Mouse (Mus musculus): ENCODE data around the gene Brd2. TPM values are rescaled to one million over a fixed set of nuclear protein-coding genes. Genes with fewer than 3 reads are reported as not detected.
"Not testable (repeated sequence)": the region's sequence is repeated elsewhere in the genome, so short reads cannot be mapped to it uniquely, and the experiment has no call there.

The Brd2 gene
- 714 and 721 TPM in 2 replicates for total RNA-seq (2017)

- ATAC-seq (ENCODE audit: extremely low read depth, insufficient number of reproducible peaks, low FRiP score, poor library complexity, severe bottlenecking): peak; percentile 25
Measured at GRCm38 (mm10) chr17:34122188-34122984, at the start of gene Brd2. Gene Brd2, minus strand, starts transcription at chr17:34122634.

DNA sequence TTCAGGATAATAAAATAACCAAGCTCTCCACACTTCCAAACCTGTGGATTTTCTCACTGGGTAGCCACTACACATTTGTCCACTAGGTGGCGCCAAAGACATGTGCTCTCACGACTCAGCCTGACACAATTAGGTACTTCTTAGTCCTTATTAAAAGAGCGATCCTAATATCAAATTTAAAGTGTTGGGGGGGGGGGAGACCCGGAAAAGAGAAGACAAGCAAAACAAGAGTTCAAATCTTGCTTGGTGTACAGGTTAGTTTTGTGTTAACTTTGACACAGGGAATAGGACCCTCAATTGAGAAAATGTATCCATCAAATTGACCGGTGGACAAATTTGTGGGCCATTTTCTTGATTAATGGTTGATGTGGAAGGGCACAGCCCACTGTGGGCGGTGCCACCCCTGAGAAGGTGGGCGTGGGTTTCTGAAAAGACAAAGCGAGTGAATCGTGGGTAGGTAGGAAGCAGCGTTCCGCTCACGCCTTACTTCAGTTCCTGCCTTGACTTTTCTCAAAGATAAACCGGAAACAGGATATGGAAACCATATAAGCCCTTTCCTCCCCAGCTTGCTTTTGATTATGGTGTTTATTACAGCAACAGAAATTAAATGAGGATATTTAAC, 48.6 kb upstream of the Brd2 start:
- ATAC-seq (ENCODE audit: extremely low read depth, insufficient number of reproducible peaks, low FRiP score, poor library complexity, severe bottlenecking): peak; percentile 81

GRCm38 (mm10) chr17:34170487-34170876, 48.0 kb upstream of the Brd2 start:
- ATAC-seq (ENCODE audit: extremely low read depth, insufficient number of reproducible peaks, low FRiP score, poor library complexity, severe bottlenecking): no peak

DNA sequence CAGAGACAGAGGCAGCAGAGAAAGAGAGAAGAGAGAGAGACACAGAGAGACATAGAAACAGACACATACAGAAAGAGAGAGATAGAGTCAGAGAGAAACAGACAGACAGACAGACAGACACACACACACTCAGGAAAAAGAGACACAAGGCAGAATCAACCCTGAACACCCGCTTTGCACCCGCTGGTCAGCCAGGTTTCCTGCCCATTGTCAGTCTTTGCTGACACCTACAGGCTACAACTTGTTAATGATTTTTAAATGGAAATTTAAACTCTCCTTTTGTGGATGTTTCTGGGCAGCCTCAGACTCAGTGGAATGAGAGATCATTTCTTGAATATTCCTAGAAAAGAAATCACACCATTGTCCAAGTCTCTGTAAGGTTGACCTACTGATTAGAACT, 46.8 kb upstream of the Brd2 start:
- ATAC-seq (ENCODE audit: extremely low read depth, insufficient number of reproducible peaks, low FRiP score, poor library complexity, severe bottlenecking): peak; percentile 57

- no peak for ATAC-seq (ENCODE audit: extremely low read depth, insufficient number of reproducible peaks, low FRiP score, poor library complexity, severe bottlenecking)
Measured at GRCm38 (mm10) chr17:34165033-34165730, 42.7 kb upstream of the Brd2 start.

GRCm38 (mm10) chr17:34164202-34164895, 41.9 kb upstream of the Brd2 start:
- ATAC-seq (ENCODE audit: extremely low read depth, insufficient number of reproducible peaks, low FRiP score, poor library complexity, severe bottlenecking): no peak

GRCm38 (mm10) chr17:34155534-34155933, 33.1 kb upstream of the Brd2 start:
- ATAC-seq (ENCODE audit: extremely low read depth, insufficient number of reproducible peaks, low FRiP score, poor library complexity, severe bottlenecking): no peak

GRCm38 (mm10) chr17:34152923-34153322, 30.5 kb upstream of the Brd2 start, which contains the start of gene H2-DMb1:
Gene H2-DMb1, plus strand, starts transcription at chr17:34153072.
- ATAC-seq (ENCODE audit: extremely low read depth, insufficient number of reproducible peaks, low FRiP score, poor library complexity, severe bottlenecking): peak; percentile 67

DNA sequence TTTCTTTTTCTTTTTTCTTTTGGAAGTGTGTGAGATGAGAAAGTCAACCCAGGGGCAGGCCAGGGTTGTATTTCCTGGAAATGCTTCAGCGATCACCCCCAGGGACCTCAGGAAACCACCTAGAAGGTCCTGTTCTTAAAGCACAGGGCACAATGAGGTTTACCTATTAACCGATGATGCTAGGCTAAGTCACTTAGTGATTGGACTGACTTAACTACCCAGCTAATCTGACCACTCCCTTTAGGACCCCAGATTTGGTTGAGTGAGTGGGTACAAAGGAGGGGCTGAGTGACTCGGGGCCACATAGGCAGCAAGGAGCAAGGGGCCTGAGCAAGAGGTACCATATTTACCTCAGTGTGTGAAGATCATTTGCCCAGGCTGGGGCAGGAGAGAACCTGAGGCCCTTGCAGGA, 22.5 kb upstream of the Brd2 start:
- peak; percentile 69 for ATAC-seq (ENCODE audit: extremely low read depth, insufficient number of reproducible peaks, low FRiP score, poor library complexity, severe bottlenecking)

- ATAC-seq (ENCODE audit: extremely low read depth, insufficient number of reproducible peaks, low FRiP score, poor library complexity, severe bottlenecking): not testable (repeated sequence)
Measured at GRCm38 (mm10) chr17:34144221-34144620, 21.8 kb upstream of the Brd2 start.

GRCm38 (mm10) chr17:34143461-34143860, 21.0 kb upstream of the Brd2 start:
- ATAC-seq (ENCODE audit: extremely low read depth, insufficient number of reproducible peaks, low FRiP score, poor library complexity, severe bottlenecking): no peak

GRCm38 (mm10) chr17:34143033-34143432, 20.6 kb upstream of the Brd2 start, which contains the start of gene H2-DMb2:
Gene H2-DMb2, plus strand, starts transcription at chr17:34143307.
- ATAC-seq (ENCODE audit: extremely low read depth, insufficient number of reproducible peaks, low FRiP score, poor library complexity, severe bottlenecking): peak; percentile 64

DNA sequence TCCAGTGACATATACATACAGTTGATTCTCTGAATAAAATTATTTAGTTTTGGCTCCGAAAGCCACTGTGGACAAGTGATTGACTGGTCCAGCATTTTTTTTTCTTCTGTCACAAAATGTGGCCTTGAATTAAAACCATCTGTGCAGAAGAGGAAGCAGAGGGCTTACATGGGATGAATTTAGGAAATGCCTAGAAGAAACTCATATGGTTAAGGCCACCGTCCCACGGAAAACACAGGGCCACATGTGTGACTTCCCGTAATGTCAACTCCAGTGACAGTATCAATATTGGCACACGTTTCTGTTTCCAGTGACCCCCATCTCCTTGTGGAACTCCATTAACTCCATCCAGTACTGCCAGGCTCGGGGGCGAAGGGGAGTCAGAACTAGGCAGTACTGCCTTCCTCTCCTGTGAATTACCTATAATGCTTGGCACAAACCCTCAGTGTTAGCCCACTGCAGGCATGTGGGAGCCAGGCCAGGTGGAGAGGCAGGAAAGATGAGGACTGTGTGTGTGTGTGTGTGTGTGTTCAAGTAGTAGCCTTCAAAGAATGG, 20.1 kb upstream of the Brd2 start:
- ATAC-seq (ENCODE audit: extremely low read depth, insufficient number of reproducible peaks, low FRiP score, poor library complexity, severe bottlenecking): no peak

- no peak for ATAC-seq (ENCODE audit: extremely low read depth, insufficient number of reproducible peaks, low FRiP score, poor library complexity, severe bottlenecking)
Measured at GRCm38 (mm10) chr17:34141448-34141847, 19.0 kb upstream of the Brd2 start.

DNA sequence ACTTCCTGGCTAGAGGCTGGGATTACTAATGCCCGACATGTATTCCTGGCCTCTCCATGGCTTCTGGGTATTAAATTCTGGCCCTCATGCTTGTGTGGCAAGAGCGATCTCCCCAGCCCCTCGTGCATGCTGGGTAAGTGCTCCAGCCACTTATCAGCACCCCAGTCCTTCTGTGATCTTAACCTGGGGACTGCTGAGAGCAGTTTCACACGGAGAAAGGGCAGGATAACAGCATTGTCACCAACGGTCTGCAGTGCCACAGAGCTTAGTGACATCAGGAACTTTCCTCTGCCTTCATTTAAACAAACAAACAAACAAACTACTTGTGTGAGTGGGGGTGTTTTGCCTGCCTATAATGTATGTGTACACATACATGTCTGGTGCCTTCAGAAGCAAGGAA, 17.8 kb upstream of the Brd2 start:
- no peak for ATAC-seq (ENCODE audit: extremely low read depth, insufficient number of reproducible peaks, low FRiP score, poor library complexity, severe bottlenecking)

GRCm38 (mm10) chr17:34139416-34139815, 17.0 kb upstream of the Brd2 start:
- ATAC-seq (ENCODE audit: extremely low read depth, insufficient number of reproducible peaks, low FRiP score, poor library complexity, severe bottlenecking): no peak

- ATAC-seq (ENCODE audit: extremely low read depth, insufficient number of reproducible peaks, low FRiP score, poor library complexity, severe bottlenecking): no peak
Measured at GRCm38 (mm10) chr17:34138655-34139054, 16.2 kb upstream of the Brd2 start.

DNA sequence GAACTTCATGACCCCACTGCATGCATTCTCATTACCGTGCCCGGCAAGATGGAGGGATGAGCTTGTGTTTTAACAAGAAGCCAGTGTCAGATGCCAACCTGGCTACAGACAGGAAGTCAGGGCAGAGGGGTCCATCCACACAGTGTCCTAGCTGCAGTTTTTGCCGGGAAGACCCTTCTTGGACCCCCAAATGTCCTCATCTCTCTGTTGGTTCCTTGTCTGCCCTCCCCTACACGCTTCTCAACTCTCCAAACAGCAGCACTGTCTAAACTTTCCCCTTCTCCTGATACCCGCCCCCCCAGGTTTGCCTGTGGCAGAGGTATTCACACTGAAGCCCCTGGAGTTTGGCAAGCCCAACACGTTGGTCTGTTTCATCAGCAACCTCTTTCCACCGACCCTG, 15.2 kb upstream of the Brd2 start:
- ATAC-seq (ENCODE audit: extremely low read depth, insufficient number of reproducible peaks, low FRiP score, poor library complexity, severe bottlenecking): no peak
